In the genomic region with DNA sequence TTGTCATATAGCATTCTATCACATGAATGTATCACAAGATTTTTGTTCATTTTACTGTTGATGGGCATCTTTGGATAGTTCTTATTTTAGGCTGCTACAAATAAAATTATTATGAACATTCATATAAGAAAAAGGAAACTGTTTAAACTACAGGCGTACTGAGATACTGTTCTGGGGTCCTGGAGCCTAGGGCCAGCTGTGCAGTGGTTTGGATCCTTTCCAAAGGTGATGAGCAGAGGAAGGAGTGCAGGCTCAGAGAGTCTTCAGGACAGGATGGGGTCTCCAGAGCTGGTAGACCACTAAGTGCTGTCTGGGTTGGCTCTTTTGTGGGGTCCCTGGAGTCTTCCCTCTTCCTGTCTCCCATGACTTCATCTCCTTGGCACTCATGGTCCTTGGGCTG, we compare ENCODE assay signal across 23 mouse cellular contexts.
"Had no signal": no experiment of that assay in that cellular context is flagged by ENCODE, and none has a peak within 500 bp of the region (broad histone marks: within the 10 kb centered on the region; RNA-seq: fewer than 3 reads in every experiment).

No protein-coding gene starts in this region.

- DNase-seq: gastrocnemius, postnatal 25 days; heart, adult 18-20 months; heart, postnatal 10 days; heart, postnatal 4 days; kidney, adult 11 months; kidney, adult 2 months; kidney, adult 9 months; kidney, postnatal 14 days; kidney, postnatal 36 days; layer of hippocampus, adult 9-11 months; layer of hippocampus, postnatal 36 days had no signal

- H3K9me3 ChIP-seq: heart, embryonic 10.5 days; heart, embryonic 12.5 days; hindbrain, embryonic 13.5 days; hindbrain, embryonic 15.5 days; intestine, embryonic 15.5 days; kidney, embryonic 15.5 days; limb, embryonic 10.5 days; limb, embryonic 12.5 days; liver, embryonic 12.5 days had no signal

- H3K4me1 ChIP-seq: heart, embryonic 10.5 days; heart, embryonic 12.5 days; hindbrain, embryonic 13.5 days; hindbrain, embryonic 15.5 days; intestine, embryonic 15.5 days; kidney, embryonic 15.5 days; liver, embryonic 12.5 days had no signal

- ATAC-seq: hindbrain, postnatal 0 days; intestine, embryonic 15.5 days; liver, embryonic 12.5 days had no signal

- H3K9ac ChIP-seq: heart, embryonic 12.5 days; hindbrain, embryonic 13.5 days; hindbrain, embryonic 15.5 days; intestine, embryonic 15.5 days; kidney, embryonic 15.5 days; limb, embryonic 12.5 days; liver, embryonic 12.5 days; liver, embryonic 14.5 days had no signal

- H3K4me3 ChIP-seq: heart, embryonic 10.5 days; heart, embryonic 12.5 days; hindbrain, embryonic 13.5 days; hindbrain, embryonic 15.5 days; intestine, embryonic 15.5 days; kidney, embryonic 15.5 days; limb, embryonic 10.5 days; limb, embryonic 12.5 days; liver, embryonic 12.5 days had no signal

- H3K36me3 ChIP-seq: heart, embryonic 10.5 days; heart, embryonic 12.5 days; hindbrain, embryonic 13.5 days; hindbrain, embryonic 15.5 days; intestine, embryonic 15.5 days; kidney, embryonic 15.5 days; limb, embryonic 10.5 days; limb, embryonic 12.5 days; liver, embryonic 12.5 days had no signal

- H3K27ac ChIP-seq: heart, embryonic 10.5 days; hindbrain, embryonic 15.5 days; hindbrain, postnatal 0 days; intestine, embryonic 15.5 days; kidney, embryonic 15.5 days; kidney, postnatal 0 days; limb, embryonic 10.5 days; limb, embryonic 12.5 days; liver, embryonic 12.5 days; liver, embryonic 14.5 days had no signal

- H3K27me3 ChIP-seq: heart, embryonic 12.5 days; hindbrain, embryonic 13.5 days; hindbrain, embryonic 15.5 days; intestine, embryonic 15.5 days; kidney, embryonic 15.5 days; limb, embryonic 12.5 days; liver, embryonic 12.5 days had no signal

- H3K4me2 ChIP-seq: heart, embryonic 12.5 days; hindbrain, embryonic 13.5 days; hindbrain, embryonic 15.5 days; intestine, embryonic 15.5 days; kidney, embryonic 15.5 days; limb, embryonic 12.5 days; liver, embryonic 12.5 days had no signal
